Mouse (Mus musculus) spleen, adult 2 months (tissue): Measurements from ENCODE around the gene Lcn2.

Experiments used
- CTCF ChIP-seq: fragments of 200-500 bp; IDR thresholded peaks from 2 replicates; pipeline ENCODE4 v1.5.1; 2011; ENCODE audit warnings: mild to moderate bottlenecking, inconsistent platforms; ENCODE audit not compliant: insufficient read depth, insufficient read length, insufficient replicate concordance; ENCODE audit errors: extremely low read depth
- POLR2A ChIP-seq: fragments of 200-500 bp; IDR thresholded peaks from 2 replicates; pipeline ENCODE4 v1.6.1; 2011; ENCODE audit warnings: low read depth, low read length, inconsistent platforms

DNA sequence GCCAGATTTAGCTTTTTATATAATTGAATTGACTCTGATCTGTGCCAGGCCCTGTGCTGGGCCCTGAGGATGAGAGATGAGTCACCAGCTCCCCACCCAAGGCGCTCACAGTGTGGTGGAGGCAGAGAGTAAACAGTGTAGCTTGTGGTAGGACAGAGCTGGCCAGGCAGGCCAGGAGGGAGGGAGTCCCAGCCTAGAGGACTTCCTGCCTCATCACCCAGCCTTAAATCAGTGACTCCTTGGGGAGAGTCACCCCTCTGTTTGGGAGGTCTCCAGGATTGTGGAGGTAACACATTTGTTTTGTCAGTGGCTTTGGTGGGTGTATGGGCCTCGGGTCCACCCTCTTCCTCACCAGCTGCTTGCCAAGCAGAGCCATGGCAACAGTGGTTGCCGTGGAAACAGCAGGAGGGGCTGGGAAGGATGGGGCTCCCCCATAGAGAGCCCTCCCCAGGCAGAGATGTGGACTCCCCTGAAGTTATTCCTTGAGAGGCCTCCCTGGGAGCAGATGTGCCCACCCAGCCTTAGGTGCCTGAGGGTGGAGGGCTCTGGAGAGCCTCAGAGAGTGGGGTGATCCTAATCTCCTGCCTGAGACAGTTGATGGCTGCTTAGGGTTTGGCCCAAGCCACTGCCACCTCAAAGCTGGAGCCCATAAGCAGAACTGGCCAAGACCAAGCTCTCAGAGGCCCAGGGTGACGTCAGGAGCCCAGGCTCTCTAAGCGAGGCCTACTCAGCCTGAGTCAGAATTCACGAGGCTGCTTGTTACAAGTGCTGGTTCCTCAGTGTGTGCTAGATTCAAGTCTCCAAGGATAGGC, 45.3 kb downstream of the Lcn2 start:
- TF ChIP-seq CTCF = no peak
- TF ChIP-seq POLR2A = no peak
